Mouse (Mus musculus) G1E (cell line): ENCODE data around the gene Rab43.

Experiments used
- CTCF ChIP-seq: IDR thresholded peaks from 2 replicates; pipeline ENCODE4 v1.5.1; 2012; ENCODE audit warnings: low read depth, low read length, inconsistent platforms, mixed read lengths
- GATA1 ChIP-seq: IDR thresholded peaks from 2 replicates; pipeline ENCODE4 v1.6.1; 2012; ENCODE audit warnings: borderline replicate concordance, low read length, inconsistent platforms, mixed read lengths

- no peak for TF ChIP-seq GATA1
- no peak for TF ChIP-seq CTCF
Measured at GRCm38 (mm10) chr6:87849780-87850154, 37.8 kb upstream of the Rab43 start.
